Mouse (Mus musculus) lung, postnatal 0 days (tissue): ENCODE data around the gene Sgta. TPM values are rescaled to one million over a fixed set of nuclear protein-coding genes. Genes with fewer than 3 reads are reported as not detected.
A peak's percentile ranks its signal among the peaks of the same experiment; 100 is the strongest.
"Not testable (repeated sequence)": the region's sequence is repeated elsewhere in the genome, so short reads cannot be mapped to it uniquely, and the experiment has no call there.

Source experiments
- ATAC-seq: fragments of 200-750 bp; cut with Nextera tagmentation; 2 replicates; pipeline ENCODE4 v1.8.0; 2017; ENCODE audit warnings: moderate library complexity
- DNase-seq: peaks from one replicate; pipeline ENCODE4 v3.0.0-alpha.2; 2016; ENCODE audit warnings: low spot score
- H3K27ac ChIP-seq: fragments of 300-500 bp; sonication (generic); 2 replicates; pipeline ENCODE4 v1.5.1; 2014; ENCODE audit warnings: antibody characterized with exemption, mild to moderate bottlenecking, low read length, mixed read lengths
- H3K27me3 ChIP-seq: fragments of 300-500 bp; sonication (generic); replicated peaks from 2 replicates; pipeline ENCODE4 v1.6.1; 2014; ENCODE audit warnings: low read length, mixed read lengths; ENCODE audit not compliant: insufficient read depth
- H3K36me3 ChIP-seq: fragments of 300-500 bp; sonication (generic); 2 replicates; pipeline ENCODE4 v1.6.1; 2014; ENCODE audit warnings: low read length, mixed read lengths; ENCODE audit not compliant: insufficient read depth
- H3K4me1 ChIP-seq: fragments of 300-500 bp; sonication (generic); 2 replicates; pipeline ENCODE4 v1.6.1; 2014; ENCODE audit warnings: antibody characterized with exemption, low read depth, low read length, mixed read lengths; ENCODE audit not compliant: insufficient read depth
- H3K4me2 ChIP-seq: fragments of 300-500 bp; sonication (generic); replicated peaks from 2 replicates; pipeline ENCODE4 v1.6.1; 2014; ENCODE audit warnings: low read depth, mild to moderate bottlenecking, low read length, moderate library complexity, mixed read lengths
- H3K4me3 ChIP-seq: fragments of 300-500 bp; sonication (generic); 2 replicates; pipeline ENCODE4 v1.5.1; 2014; ENCODE audit warnings: low read depth, low read length
- H3K9ac ChIP-seq: fragments of 300-500 bp; sonication (generic); replicated peaks from 2 replicates; pipeline ENCODE4 v1.6.1; 2014; ENCODE audit warnings: low read depth, mild to moderate bottlenecking
- H3K9me3 ChIP-seq: fragments of 300-500 bp; sonication (generic); 2 replicates; pipeline ENCODE4 v1.6.1; 2016; ENCODE audit warnings: low read length, mixed read lengths
- CTCF ChIP-seq: IDR thresholded peaks from 2 replicates; pipeline ENCODE4 v1.5.1; 2016; ENCODE audit warnings: antibody characterized with exemption, mild to moderate bottlenecking
- EP300 ChIP-seq: IDR thresholded peaks from 2 replicates; pipeline ENCODE4 v1.6.1; 2016; ENCODE audit warnings: antibody characterized with exemption, mild to moderate bottlenecking, control low read depth
- WGBS: fragments of 180-500 bp; shearing (Covaris S2); extraction: QIAGEN DNeasy Blood & Tissue Kit; methylation state at CpG from one replicate; pipeline ENCODE4 v1.1.7; 2014; 5-methylcytosine and 5-hydroxymethylcytosine counted together
- polyA plus RNA-seq: library from polyadenylated mRNA; unstranded; fragments of >200 nt; fragmentation: Nextera tagmentation; extraction: Ambion mirVana; gene quantifications from 2 replicates; pipeline ENCODE4 v1.2.1, GENCODE M21; 2015

Sgta gene
- polyA plus RNA-seq, 1 experiment from 2014 or later = 102 TPM

DNA sequence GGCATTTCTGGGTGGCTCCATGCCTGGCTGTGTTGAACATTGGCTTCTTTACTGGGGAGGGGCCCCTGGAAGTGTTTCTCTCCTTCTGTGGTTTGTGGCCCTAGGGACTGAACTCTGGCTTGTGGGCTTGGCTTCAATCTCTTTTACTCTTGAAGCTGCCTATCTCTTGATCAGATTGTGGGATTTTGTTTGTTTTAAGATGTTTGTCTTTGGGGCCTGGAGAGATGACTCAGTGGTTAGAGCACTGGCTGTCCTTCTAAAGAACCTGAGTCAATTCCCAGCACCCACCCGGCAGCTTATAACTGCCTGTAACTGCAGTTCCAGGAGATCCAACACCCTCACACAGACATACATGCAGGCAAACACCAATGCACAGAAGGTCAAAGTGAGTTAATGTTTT, 16.4 kb upstream of the Sgta start:
- H3K27ac ChIP-seq = no peak overlapping the region
- no peaks in the 10 kb centered on the region for H3K9me3 ChIP-seq
- TF ChIP-seq CTCF (no peak), EP300 (no peak)
- H3K4me3 ChIP-seq = no peak overlapping the region
- no peaks in the 10 kb centered on the region for H3K27me3 ChIP-seq
- H3K36me3 ChIP-seq = 0 out of 2 replicates have a peak, but pooled peaks cover 8% of the 10 kb centered on the region
- 73% methylated on average over 1 of the region's 1 CpGs for WGBS
- DNase-seq = no peak
- no peaks in the 10 kb centered on the region for H3K4me1 ChIP-seq
- ATAC-seq = no peak
- H3K4me2 ChIP-seq = no peak overlapping the region
- H3K9ac ChIP-seq = no peak overlapping the region

DNA sequence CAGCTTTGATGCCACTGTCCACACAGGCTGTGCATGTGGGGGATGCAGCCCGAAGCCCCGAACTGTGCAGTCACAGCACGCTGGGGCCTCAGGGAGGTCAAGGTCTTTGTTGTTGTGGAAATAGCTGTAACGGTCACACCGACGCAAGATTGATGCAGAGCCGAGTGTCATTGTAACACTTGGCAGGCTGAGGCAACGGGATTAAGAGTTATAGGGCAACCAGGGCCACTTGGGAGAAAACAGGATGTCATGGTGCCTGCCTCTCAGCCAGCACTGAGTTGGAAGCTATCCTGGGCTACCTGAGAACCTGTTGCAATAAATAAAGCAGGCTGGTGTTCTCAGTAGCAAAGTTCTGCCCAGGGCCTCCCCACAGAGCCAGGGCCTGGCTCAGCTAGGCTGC, 15.8 kb upstream of the Sgta start:
- no peak for ATAC-seq
- Histone ChIP-seq H3K9me3 (no peaks in the 10 kb centered on the region), H3K4me2 (no peak overlapping the region), H3K4me1 (no peaks in the 10 kb centered on the region), H3K36me3 (0 out of 2 replicates have a peak, but pooled peaks cover 8% of the 10 kb centered on the region), H3K4me3 (no peak overlapping the region), H3K27ac (no peak overlapping the region), H3K27me3 (no peaks in the 10 kb centered on the region), H3K9ac (no peak overlapping the region)
- 68% methylated on average over 8 of the region's 8 CpGs for WGBS
- DNase-seq = no peak
- TF ChIP-seq EP300 (no peak), CTCF (no peak)

DNA sequence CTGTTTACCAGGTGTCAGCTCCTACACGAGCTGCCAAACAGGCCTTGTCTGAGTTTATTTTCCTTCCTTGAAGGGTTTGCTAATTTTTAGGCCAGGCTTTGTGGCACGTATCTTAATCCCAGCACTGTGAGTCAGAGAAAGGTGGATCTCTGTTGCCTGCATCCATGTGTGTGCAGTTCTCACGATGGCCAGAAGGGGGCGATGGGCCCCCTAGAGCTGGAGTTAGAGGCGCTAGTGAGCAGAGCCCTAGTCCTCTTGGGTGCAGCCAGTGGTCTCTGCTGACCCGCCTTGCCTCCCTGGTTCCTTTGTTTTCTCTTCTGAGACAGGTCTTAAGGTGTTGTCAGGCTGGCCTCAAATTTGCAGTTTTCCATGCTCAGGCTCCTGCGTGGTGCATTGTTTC, 13.5 kb upstream of the Sgta start:
- no peaks in the 10 kb centered on the region for H3K9me3 ChIP-seq
- 0 out of 2 replicates have a peak, but pooled peaks cover 8% of the 10 kb centered on the region for H3K36me3 ChIP-seq
- H3K27me3 ChIP-seq = no peaks in the 10 kb centered on the region
- H3K27ac ChIP-seq = no peak overlapping the region
- ATAC-seq (no peak), DNase-seq (no peak)
- 63% methylated on average over 7 of the region's 7 CpGs for WGBS
- H3K9ac ChIP-seq = no peak overlapping the region
- peak; percentile 72 for TF ChIP-seq CTCF
- no peak for TF ChIP-seq EP300
- no peak overlapping the region for H3K4me2 ChIP-seq
- no peak overlapping the region for H3K4me3 ChIP-seq
- peaks cover 6% of the 10 kb centered on the region; the same call in 1 of the 2 replicates for H3K4me1 ChIP-seq

DNA sequence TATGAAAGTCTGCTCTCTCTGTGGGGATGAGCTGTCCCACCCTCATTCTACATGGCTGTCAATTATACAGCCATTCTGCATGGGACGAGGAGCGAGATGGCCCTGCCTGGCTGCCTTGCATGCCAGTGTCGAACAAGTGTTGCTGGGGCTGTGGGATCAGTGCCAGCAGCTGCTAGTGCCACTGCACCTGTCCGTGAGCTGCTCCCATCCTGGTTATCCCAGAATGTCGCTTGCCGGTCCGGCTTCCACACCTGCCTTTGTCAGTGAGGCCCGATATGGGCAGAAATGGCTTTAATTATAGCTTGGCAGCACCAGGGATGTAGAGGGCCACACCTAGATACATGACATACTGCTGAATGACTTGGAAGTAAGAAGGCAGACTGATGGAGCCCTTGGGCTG, 12.3 kb upstream of the Sgta start:
- DNase-seq (no peak), ATAC-seq (no peak)
- Histone ChIP-seq H3K27ac (no peak overlapping the region), H3K27me3 (no peaks in the 10 kb centered on the region), H3K4me2 (no peak overlapping the region), H3K9ac (no peak overlapping the region), H3K9me3 (no peaks in the 10 kb centered on the region), H3K4me3 (no peak overlapping the region), H3K36me3 (0 out of 2 replicates have a peak, but pooled peaks cover 4% of the 10 kb centered on the region), H3K4me1 (peaks cover 6% of the 10 kb centered on the region; the same call in 1 of the 2 replicates)
- TF ChIP-seq EP300 (no peak), CTCF (no peak)
- 91% methylated on average over 8 of the region's 8 CpGs for WGBS

DNA sequence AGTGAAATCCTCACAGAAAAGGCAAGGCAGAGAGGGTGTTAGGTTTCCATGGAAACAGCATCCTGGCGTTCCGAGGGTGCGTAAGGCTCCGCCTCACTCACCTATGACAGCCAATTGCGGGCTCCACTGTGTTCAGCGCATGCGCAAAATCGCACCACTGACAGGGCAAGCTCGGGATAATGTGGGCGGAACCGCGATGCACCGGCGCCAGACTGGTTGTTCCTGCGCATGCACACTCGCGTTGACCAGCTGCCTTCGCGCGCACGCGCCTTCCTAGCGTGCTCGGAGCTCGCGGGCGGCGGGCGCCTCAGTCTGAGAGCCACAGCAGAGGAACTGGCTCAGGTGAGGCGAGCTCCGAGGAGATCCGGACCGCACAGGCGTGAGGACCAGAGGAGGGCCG, 9.9 kb upstream of the Sgta start, which contains the start of gene Thop1:
Thop1 (plus strand) TSS at position 200 of the 400 bp plus-strand sequence.
- peak within 1 kb of the TSS; percentile 48 for H3K4me3 ChIP-seq
- no peak for TF ChIP-seq EP300
- no peak for TF ChIP-seq CTCF
- H3K27ac ChIP-seq = no peak within 1 kb of the TSS

DNA sequence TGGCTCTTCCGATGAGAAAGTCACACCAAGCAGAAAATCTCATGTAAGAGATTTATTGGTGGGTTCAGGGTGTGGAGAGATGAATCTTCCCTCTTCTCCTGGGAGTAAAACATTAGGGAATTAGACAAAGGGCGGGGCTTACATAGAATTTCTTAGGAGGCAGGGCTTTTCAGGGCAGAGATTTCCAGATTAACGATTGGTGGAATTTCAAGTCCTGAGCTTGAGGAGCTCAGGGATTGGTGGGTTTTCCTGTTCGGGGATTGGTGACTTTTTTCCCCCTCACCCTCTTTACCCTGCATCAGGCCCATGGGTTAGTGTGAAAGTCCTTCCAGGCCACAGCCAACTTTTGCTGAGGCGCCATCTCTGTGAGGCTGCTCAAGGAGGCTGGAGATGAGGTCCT, 8.7 kb upstream of the Sgta start:
- Histone ChIP-seq H3K27me3 (no peaks in the 10 kb centered on the region), H3K36me3 (no peaks in the 10 kb centered on the region), H3K27ac (no peak overlapping the region), H3K9me3 (no peaks in the 10 kb centered on the region), H3K9ac (no peak overlapping the region), H3K4me1 (peaks cover 6% of the 10 kb centered on the region; the same call in 1 of the 2 replicates), H3K4me2 (no peak overlapping the region), H3K4me3 (no peak overlapping the region)
- TF ChIP-seq EP300 = no peak
- TF ChIP-seq CTCF = no peak
- ATAC-seq = no peak
- 65% methylated on average over 5 of the region's 5 CpGs for WGBS
- no peak for DNase-seq

More for the DNA sequence above, 9.9 kb upstream of the Sgta start, which contains the start of gene Thop1:
- H3K36me3 ChIP-seq = no peaks in the 10 kb centered on the region
- H3K9ac ChIP-seq = peak within 1 kb of the TSS; percentile 63
- DNase-seq (peak; percentile 100), ATAC-seq (peak; percentile 98)
- H3K27me3 ChIP-seq = no peaks in the 10 kb centered on the region
- peak within 1 kb of the TSS; percentile 87 for H3K4me2 ChIP-seq
- H3K9me3 ChIP-seq = no peaks in the 10 kb centered on the region
- under 1% methylated on average over 35 of the region's 35 CpGs for WGBS
- peaks cover 6% of the 10 kb centered on the region; the same call in 1 of the 2 replicates for H3K4me1 ChIP-seq

DNA sequence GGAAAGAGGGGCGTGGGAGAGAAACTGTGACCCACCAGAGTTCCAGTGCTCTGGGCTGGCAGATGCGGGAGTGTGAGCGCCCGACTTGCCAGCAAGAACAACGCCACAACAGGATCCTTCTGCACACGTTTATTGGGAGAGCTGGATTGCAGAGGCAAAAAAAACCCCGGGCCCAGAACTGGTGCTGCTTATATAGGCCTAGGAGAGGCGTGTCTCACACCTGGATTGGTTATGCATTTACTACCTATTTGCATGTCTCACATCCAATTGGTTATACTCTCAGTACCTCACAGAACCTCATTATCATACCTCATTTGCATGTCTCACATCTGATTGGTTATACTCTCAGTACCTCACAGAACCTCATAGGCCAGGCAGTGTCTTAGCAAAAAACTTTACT, 4.5 kb upstream of the Sgta start:
- ATAC-seq, H3K4me3 ChIP-seq, H3K27me3 ChIP-seq, H3K4me2 ChIP-seq, H3K9ac ChIP-seq, H3K36me3 ChIP-seq, DNase-seq, H3K27ac ChIP-seq, H3K4me1 ChIP-seq, H3K9me3 ChIP-seq: not testable (repeated sequence)
- WGBS = 81% methylated on average over 8 of the region's 8 CpGs
